Mouse (Mus musculus): ENCODE measurements at regions not wholly inside any gene's neighbourhood (a gene's known extent, or its start where the extent isn't known, plus 50 kb on each side); places are given as distances from the start of the nearest gene placed in this dataset.
A peak's percentile ranks its signal among the peaks of the same experiment; 100 is the strongest.

GRCm38 (mm10) chr13:85715883-85716498 is 330.7 kb downstream of the Cox7c start:
- Histone ChIP-seq H3K9me3 (ENCODE audit: low read depth, low read length) (no peaks in the 10 kb centered on the region), H3K27ac (ENCODE audit: low read depth) (no peak overlapping the region), H3K4me3 (ENCODE audit: low read depth, low read length) (no peak overlapping the region), H3K9ac (no peak overlapping the region), H3K4me1 (ENCODE audit: insufficient read depth) (no peaks in the 10 kb centered on the region), H3K36me3 (ENCODE audit: insufficient read depth) (no peaks in the 10 kb centered on the region), H3K27me3 (ENCODE audit: insufficient read depth, low read length) (no peaks in the 10 kb centered on the region), H3K4me2 (no peak overlapping the region)
- WGBS: 60% methylated on average over 2 of the region's 2 CpGs
- ATAC-seq (ENCODE audit: insufficient read depth) (peak; percentile 84), DNase-seq (peak; percentile 72)
- TF ChIP-seq CTCF (IDR thresholded peaks at IDR 0.05; ENCODE audit: low read depth): no peak

- WGBS: 18% methylated on average over 1 of the region's 1 CpGs
These were observed 354.3 kb downstream of the Cox7c start for GRCm38 (mm10) chr13:85692374-85692773.

More at GRCm38 (mm10) chr13:85692374-85692773, 354.3 kb downstream of the Cox7c start:
- no peak; the same call in 1 of the 2 replicates for ATAC-seq (ENCODE audit: insufficient read depth)
- TF ChIP-seq CTCF (IDR thresholded peaks at IDR 0.05; ENCODE audit: low read depth): no peak
- H3K9ac ChIP-seq: no peak overlapping the region
- H3K4me3 ChIP-seq (ENCODE audit: low read depth, low read length): no peak overlapping the region
- H3K9me3 ChIP-seq (ENCODE audit: low read depth, low read length): no peaks in the 10 kb centered on the region
- H3K27me3 ChIP-seq (ENCODE audit: insufficient read depth, low read length): no peaks in the 10 kb centered on the region
- H3K36me3 ChIP-seq (ENCODE audit: insufficient read depth): no peaks in the 10 kb centered on the region
- peak; percentile 61 for DNase-seq
- H3K4me1 ChIP-seq (ENCODE audit: insufficient read depth): no peaks in the 10 kb centered on the region
- no peak overlapping the region for H3K27ac ChIP-seq (ENCODE audit: low read depth)
- no peak overlapping the region for H3K4me2 ChIP-seq
